26 mouse cellular contexts compared by ENCODE assay signal in genomic region chr1:182621256-182621655, GRCm38 (mm10). TPM values are rescaled to one million over a fixed set of nuclear protein-coding genes. Genes with fewer than 3 reads are reported as not detected.
"Had no signal": no experiment of that assay in that cellular context is flagged by ENCODE, and none has a peak within 500 bp of the region (broad histone marks: within the 10 kb centered on the region; RNA-seq: fewer than 3 reads in every experiment).

No protein-coding gene starts in this region.

- H3K9me3 ChIP-seq: limb, embryonic 12.5 days; limb, embryonic 15.5 days; liver, embryonic 12.5 days; liver, embryonic 15.5 days; lung, embryonic 15.5 days; neural tube, embryonic 12.5 days; neural tube, embryonic 15.5 days had no signal

- H3K4me3 ChIP-seq: limb, embryonic 12.5 days; limb, embryonic 15.5 days; liver, embryonic 12.5 days; liver, embryonic 15.5 days; lung, embryonic 15.5 days; megakaryocyte, embryonic 14.5 days; neural tube, embryonic 12.5 days; neural tube, embryonic 15.5 days had no signal

- H3K36me3 ChIP-seq: limb, embryonic 12.5 days; limb, embryonic 15.5 days; liver, embryonic 12.5 days; liver, embryonic 15.5 days; lung, embryonic 15.5 days; neural tube, embryonic 12.5 days; neural tube, embryonic 15.5 days had no signal

- DNase-seq: kidney, postnatal 4 days; left cerebral cortex, postnatal 4 days; lung, adult 18-20 months; lung, postnatal 10 days; lung, postnatal 36 days; midbrain, embryonic 14.5 days; right cerebral cortex, adult 18-20 months; right cerebral cortex, postnatal 14 days; right cerebral cortex, postnatal 4 days; thymus, adult 2 months; thymus, postnatal 14 days; thymus, postnatal 4 days had no signal

- H3K27me3 ChIP-seq: limb, embryonic 12.5 days; limb, embryonic 15.5 days; liver, embryonic 12.5 days; liver, embryonic 15.5 days; lung, embryonic 15.5 days; neural tube, embryonic 12.5 days; neural tube, embryonic 15.5 days had no signal

- H3K27ac ChIP-seq: kidney, postnatal 0 days; limb, embryonic 12.5 days; limb, embryonic 15.5 days; liver, embryonic 12.5 days; liver, embryonic 15.5 days; lung, embryonic 15.5 days; neural tube, embryonic 12.5 days; neural tube, embryonic 15.5 days; stomach, postnatal 0 days had no signal

- ATAC-seq: intestine, postnatal 0 days; liver, embryonic 12.5 days had no signal

- H3K4me2 ChIP-seq: limb, embryonic 12.5 days; limb, embryonic 15.5 days; liver, embryonic 12.5 days; liver, embryonic 15.5 days; lung, embryonic 15.5 days; midbrain, embryonic 11.5 days; neural tube, embryonic 12.5 days; neural tube, embryonic 15.5 days had no signal

- H3K9ac ChIP-seq: limb, embryonic 12.5 days; limb, embryonic 15.5 days; liver, embryonic 12.5 days; liver, embryonic 15.5 days; lung, embryonic 15.5 days; neural tube, embryonic 12.5 days; neural tube, embryonic 15.5 days had no signal

- H3K4me1 ChIP-seq: limb, embryonic 15.5 days; liver, embryonic 12.5 days; liver, embryonic 15.5 days; lung, embryonic 15.5 days; megakaryocyte, embryonic 14.5 days had no signal

RNA-seq across cellular contexts. Expression of gene Capn8, which starts 56.4 kb away (rescaled TPM):
- total RNA-seq: layer of hippocampus, adult 18-20 months; layer of hippocampus, postnatal 14 days; left cerebral cortex, postnatal 4 days had no signal
- polyA plus RNA-seq: limb, embryonic 12.5 days; limb, embryonic 15.5 days; liver, embryonic 12.5 days; liver, embryonic 15.5 days; lung, embryonic 15.5 days; midbrain, embryonic 11.5 days; midbrain, embryonic 14.5 days had no signal
